Mouse (Mus musculus): Measurements from ENCODE around the gene Gm32742.

DNA sequence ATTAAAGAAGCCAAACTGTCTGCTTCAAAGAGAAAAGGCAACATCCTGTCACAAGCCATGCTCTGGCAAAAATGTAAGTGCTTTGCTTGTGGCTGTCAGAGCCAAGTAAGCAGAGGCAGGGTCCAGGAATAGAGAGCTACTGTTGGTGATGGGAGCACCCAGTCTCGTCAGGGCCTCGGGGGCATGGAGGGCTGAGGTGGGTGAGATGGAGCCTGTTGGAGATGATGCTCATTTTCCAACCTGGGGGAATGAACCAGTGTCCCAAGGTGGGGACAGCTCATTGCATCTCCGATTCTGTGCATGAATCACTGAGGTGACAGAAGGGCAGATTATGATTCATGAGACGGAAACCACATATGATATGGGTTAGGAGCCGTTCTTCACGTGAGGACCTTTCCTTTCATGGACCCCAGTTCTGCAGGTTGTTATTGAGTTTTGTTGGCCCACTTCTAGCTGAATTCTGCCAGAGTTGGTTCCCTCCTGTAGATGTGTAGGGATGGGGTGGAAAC, 48.5 kb upstream of the Gm32742 start:
- TF ChIP-seq TAL1 (IDR thresholded peaks at IDR 0.05; ENCODE audit: low read length): no peak
- TF ChIP-seq GATA1 (IDR thresholded peaks at IDR 0.05; ENCODE audit: low read length): no peak

All from erythroblast, embryonic 14.5 days (primary cell).